Mouse (Mus musculus) right cerebral cortex, postnatal 4 days (tissue): Measurements from ENCODE around the gene Shisa7.
A peak's percentile ranks its signal among the peaks of the same experiment; 100 is the strongest.
"Not testable (repeated sequence)": the region's sequence is repeated elsewhere in the genome, so short reads cannot be mapped to it uniquely, and the experiment has no call there.

Experiments used
- DNase-seq: peaks from one replicate; pipeline ENCODE4 v3.0.0-alpha.2; 2022

The Shisa7 gene

GRCm38 (mm10) chr7:4844245-4844916 is at the start of gene Shisa7:
Shisa7 (minus strand) TSS chr7:4844696.
- DNase-seq, result peak; percentile 69

- no peak for DNase-seq
These were observed 42.2 kb upstream of the Shisa7 start for GRCm38 (mm10) chr7:4886680-4887079.

- not testable (repeated sequence) for DNase-seq
These were observed 34.5 kb upstream of the Shisa7 start for GRCm38 (mm10) chr7:4879036-4879435.

- no peak for DNase-seq
These were observed 33.7 kb upstream of the Shisa7 start for GRCm38 (mm10) chr7:4878186-4878585.

- DNase-seq, result no peak
These were observed 32.7 kb upstream of the Shisa7 start for GRCm38 (mm10) chr7:4877226-4877625.

GRCm38 (mm10) chr7:4876753-4877221 is 32.3 kb upstream of the Shisa7 start, which contains the start of gene Isoc2a:
Isoc2a (plus strand) TSS chr7:4877153.
- peak; percentile 75 for DNase-seq

- DNase-seq, result no peak
These were observed 25.6 kb upstream of the Shisa7 start, which contains the start of gene Isoc2b for GRCm38 (mm10) chr7:4870133-4870532. Isoc2b (minus strand) TSS chr7:4870258.

GRCm38 (mm10) chr7:4866631-4867180 is 22.2 kb upstream of the Shisa7 start:
- no peak for DNase-seq

- DNase-seq, result peak; percentile 88
These were observed 21.3 kb upstream of the Shisa7 start for GRCm38 (mm10) chr7:4865579-4866493.

GRCm38 (mm10) chr7:4865090-4865489 is 20.6 kb upstream of the Shisa7 start:
- peak; percentile 42 for DNase-seq

- DNase-seq, result no peak
These were observed 19.8 kb upstream of the Shisa7 start for GRCm38 (mm10) chr7:4864130-4864845.

- no peak for DNase-seq
These were observed 19.1 kb upstream of the Shisa7 start for GRCm38 (mm10) chr7:4863541-4864080.

- peak; percentile 39 for DNase-seq
These were observed 18.5 kb upstream of the Shisa7 start for GRCm38 (mm10) chr7:4863041-4863440.

GRCm38 (mm10) chr7:4860926-4861325 is 16.4 kb upstream of the Shisa7 start:
- not testable (repeated sequence) for DNase-seq

GRCm38 (mm10) chr7:4859418-4859978 is 15.0 kb upstream of the Shisa7 start:
- no peak for DNase-seq

GRCm38 (mm10) chr7:4857321-4857720 is 12.8 kb upstream of the Shisa7 start:
- peak; percentile 38 for DNase-seq

- DNase-seq, result no peak
These were observed 12.0 kb upstream of the Shisa7 start for GRCm38 (mm10) chr7:4856508-4856907.

- DNase-seq, result no peak
These were observed 9.1 kb upstream of the Shisa7 start for GRCm38 (mm10) chr7:4853613-4854012.

GRCm38 (mm10) chr7:4851315-4851688 is 6.8 kb upstream of the Shisa7 start:
- DNase-seq, result no peak

GRCm38 (mm10) chr7:4850621-4851314 is 6.3 kb upstream of the Shisa7 start:
- DNase-seq, result no peak

- DNase-seq, result no peak
These were observed 4.9 kb upstream of the Shisa7 start for GRCm38 (mm10) chr7:4849372-4849771.
